Mouse (Mus musculus) megakaryocyte, embryonic 14.5 days (primary cell): Measurements from ENCODE around the gene Prdm12. TPM values are rescaled to one million over a fixed set of nuclear protein-coding genes. Genes with fewer than 3 reads are reported as not detected.

ENCODE experiments used
- H3K27me3 ChIP-seq: replicated peaks from 2 replicates; pipeline ENCODE3; 2012; ENCODE audit warnings: inconsistent platforms
- H3K36me3 ChIP-seq: replicated peaks from 2 replicates; pipeline ENCODE3; 2012; ENCODE audit warnings: low read length, inconsistent platforms, mixed read lengths
- H3K4me1 ChIP-seq: 2 replicates; pipeline ENCODE4 v1.6.1; 2012; ENCODE audit warnings: inconsistent platforms
- H3K4me3 ChIP-seq: replicated peaks from 2 replicates; pipeline ENCODE3; 2012; ENCODE audit warnings: moderate library complexity, mild to moderate bottlenecking, inconsistent platforms
- H3K9me3 ChIP-seq: 2 replicates; pipeline ENCODE4 v1.6.1; 2012; ENCODE audit warnings: inconsistent platforms
- FLI1 ChIP-seq: IDR thresholded peaks from 2 replicates; pipeline ENCODE4 v1.6.1; 2012; ENCODE audit warnings: low read length, inconsistent platforms, mixed read lengths
- GATA1 ChIP-seq: IDR thresholded peaks from 3 replicates; pipeline ENCODE4 v1.6.1; 2012; ENCODE audit warnings: mixed read lengths, low read length, inconsistent platforms, borderline replicate concordance
- polyA plus RNA-seq: library from polyadenylated mRNA; stranded (reverse); fragments of >175 nt; gene quantifications from 2 replicates; pipeline ENCODE4 v1.2.3, GENCODE M21; 2012; ENCODE audit warnings: low replicate concordance; ENCODE audit not compliant: insufficient read depth

Gene Prdm12
- polyA plus RNA-seq = not detected in 2 replicates

DNA sequence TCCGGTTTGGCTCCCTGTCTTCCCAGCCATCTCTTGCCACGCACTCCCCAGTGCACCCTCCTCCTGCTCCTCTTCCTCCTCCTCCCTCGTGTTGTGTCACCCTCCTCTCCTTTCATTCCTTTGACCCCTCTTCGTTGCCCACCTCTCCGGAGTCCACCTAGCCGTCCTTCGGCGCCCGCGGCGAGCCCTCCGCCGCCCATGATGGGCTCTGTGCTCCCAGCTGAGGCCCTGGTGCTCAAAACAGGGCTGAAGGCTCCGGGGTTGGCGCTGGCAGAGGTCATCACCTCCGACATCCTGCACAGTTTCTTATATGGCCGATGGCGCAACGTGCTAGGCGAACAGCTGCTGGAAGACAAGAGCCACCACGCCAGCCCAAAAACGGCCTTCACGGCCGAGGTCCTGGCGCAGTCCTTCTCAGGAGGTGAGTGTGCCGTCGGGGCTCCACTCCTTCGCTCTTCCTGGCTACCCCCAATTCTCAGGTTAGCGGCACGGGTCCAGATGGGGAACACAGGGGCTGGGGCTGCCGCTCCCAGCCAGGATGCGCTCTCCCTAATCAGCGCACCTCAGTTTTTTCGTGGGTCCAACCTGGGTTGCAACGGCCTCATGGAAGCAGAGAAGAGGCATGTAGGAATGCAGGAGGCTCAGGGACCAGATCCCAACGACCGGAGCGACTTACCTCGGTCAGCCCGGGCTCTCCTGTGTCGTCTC, at the start of gene Prdm12:
Prdm12 (plus strand) TSS at position 137 of the 708 bp plus-strand sequence.
- Histone ChIP-seq H3K4me3 (no peak within 1 kb of the TSS), H3K27me3 (peaks cover 100% of the 10 kb centered on the region), H3K36me3 (no peaks in the 10 kb centered on the region), H3K9me3 (no peaks in the 10 kb centered on the region), H3K4me1 (peaks cover 44% of the 10 kb centered on the region)
- no peak for TF ChIP-seq FLI1
- TF ChIP-seq GATA1 = no peak

DNA sequence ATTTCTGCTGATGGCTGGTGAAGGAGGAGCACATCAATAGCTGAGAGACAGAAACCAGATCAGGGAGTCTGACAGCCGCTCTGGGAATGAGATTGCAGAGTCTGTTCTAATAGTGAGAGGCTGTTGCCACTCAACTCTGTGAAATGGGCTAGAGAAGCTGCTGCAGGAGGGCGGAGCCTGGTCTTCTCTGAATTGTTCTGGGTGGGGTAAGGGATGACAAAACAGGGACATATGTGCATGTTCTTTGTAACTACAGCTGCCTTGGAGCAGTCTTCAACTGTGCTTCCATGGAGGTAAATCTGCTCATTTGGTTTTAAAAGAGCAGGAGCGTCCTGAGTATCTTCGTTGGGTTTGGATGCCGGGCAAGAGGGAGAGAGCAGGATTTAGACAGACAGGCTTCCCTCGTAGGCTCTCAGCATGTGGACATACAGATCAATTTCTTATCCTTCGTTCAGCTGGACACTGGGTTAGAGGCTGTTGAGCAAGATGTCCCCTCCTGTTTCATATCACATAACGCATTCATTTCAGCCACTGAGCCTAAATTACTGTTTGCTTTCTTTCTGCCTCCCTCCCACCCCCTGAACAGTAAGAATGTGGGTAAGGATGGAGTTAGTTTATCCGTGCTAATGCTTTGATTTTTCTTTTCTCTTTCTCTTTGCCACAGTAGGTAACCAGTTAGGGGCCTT, 47.9 kb upstream of the Prdm12 start:
- peaks cover 86% of the 10 kb centered on the region for H3K36me3 ChIP-seq
- peaks cover 42% of the 10 kb centered on the region for H3K4me1 ChIP-seq
- H3K9me3 ChIP-seq = no peaks in the 10 kb centered on the region
- no peaks in the 10 kb centered on the region for H3K27me3 ChIP-seq
- no peak overlapping the region for H3K4me3 ChIP-seq
- TF ChIP-seq GATA1 = no peak
- TF ChIP-seq FLI1 = no peak

DNA sequence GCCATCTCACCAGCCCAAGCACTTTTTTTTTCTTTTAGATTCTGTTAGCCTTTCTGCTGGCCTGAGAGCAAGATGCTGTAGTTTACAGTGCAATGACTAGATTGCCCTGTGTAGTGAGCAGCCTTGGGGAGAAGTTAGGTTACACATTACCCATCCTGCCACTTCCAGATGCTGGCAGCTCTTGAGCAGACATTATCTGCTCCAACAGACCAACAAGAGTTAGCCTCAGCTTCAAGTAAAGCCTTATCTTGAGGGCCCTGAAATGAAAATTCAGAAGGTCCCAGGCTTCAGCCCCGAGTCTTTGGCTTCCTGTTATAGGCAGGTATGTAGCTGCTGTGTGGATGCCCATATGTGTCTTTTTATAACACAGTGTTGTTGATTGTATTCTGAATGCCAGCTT, 32.3 kb upstream of the Prdm12 start:
- TF ChIP-seq FLI1 (no peak), GATA1 (no peak)
- Histone ChIP-seq H3K9me3 (no peaks in the 10 kb centered on the region), H3K36me3 (peaks cover 97% of the 10 kb centered on the region), H3K27me3 (no peaks in the 10 kb centered on the region), H3K4me3 (no peak overlapping the region), H3K4me1 (peaks cover 26% of the 10 kb centered on the region)

DNA sequence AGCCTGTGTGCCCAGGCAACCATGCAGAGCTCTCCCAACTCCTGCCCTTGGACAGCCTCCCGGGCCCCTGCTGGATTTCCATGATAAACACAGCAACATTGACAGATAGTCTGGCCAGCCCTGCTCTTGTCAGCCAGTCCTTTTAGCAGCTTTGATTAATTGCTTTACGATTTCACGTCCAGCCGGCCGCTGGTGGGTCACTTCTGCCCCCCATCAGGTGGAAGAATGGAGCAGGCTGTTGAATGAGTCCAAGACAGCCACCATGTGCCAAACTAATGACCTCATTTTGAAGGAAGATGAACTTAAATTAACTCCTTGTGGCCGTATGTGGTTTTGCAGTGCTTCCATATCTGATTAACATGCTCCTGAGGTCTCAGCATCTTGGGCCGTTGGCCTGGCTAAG, 30.0 kb upstream of the Prdm12 start:
- no peaks in the 10 kb centered on the region for H3K9me3 ChIP-seq
- TF ChIP-seq GATA1 (no peak), FLI1 (no peak)
- H3K4me3 ChIP-seq = no peak overlapping the region
- peaks cover 26% of the 10 kb centered on the region for H3K4me1 ChIP-seq
- no peaks in the 10 kb centered on the region for H3K27me3 ChIP-seq
- peaks cover 98% of the 10 kb centered on the region for H3K36me3 ChIP-seq

DNA sequence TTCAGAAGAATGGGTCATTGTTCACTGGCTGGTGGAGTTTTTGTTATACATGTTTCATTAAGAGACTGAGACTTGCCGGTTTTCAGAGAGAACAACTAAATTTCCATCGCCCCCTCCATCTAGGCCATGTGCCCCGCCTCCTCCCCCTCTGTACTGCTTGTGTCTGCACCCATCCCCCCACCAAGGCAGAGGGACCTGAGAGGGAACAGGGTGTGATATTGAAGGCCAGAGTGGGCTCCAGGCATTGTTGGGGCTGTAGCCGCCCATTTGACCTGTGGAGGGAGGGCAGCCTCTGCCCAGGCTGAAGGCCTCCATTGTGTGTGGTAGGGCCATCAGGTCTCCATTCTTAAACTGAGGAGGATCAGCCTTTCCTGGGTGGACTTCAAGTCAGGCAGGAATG, 28.9 kb upstream of the Prdm12 start:
- H3K4me3 ChIP-seq = no peak overlapping the region
- no peaks in the 10 kb centered on the region for H3K27me3 ChIP-seq
- peaks cover 26% of the 10 kb centered on the region for H3K4me1 ChIP-seq
- peaks cover 98% of the 10 kb centered on the region for H3K36me3 ChIP-seq
- no peak for TF ChIP-seq GATA1
- no peak for TF ChIP-seq FLI1
- H3K9me3 ChIP-seq = no peaks in the 10 kb centered on the region

DNA sequence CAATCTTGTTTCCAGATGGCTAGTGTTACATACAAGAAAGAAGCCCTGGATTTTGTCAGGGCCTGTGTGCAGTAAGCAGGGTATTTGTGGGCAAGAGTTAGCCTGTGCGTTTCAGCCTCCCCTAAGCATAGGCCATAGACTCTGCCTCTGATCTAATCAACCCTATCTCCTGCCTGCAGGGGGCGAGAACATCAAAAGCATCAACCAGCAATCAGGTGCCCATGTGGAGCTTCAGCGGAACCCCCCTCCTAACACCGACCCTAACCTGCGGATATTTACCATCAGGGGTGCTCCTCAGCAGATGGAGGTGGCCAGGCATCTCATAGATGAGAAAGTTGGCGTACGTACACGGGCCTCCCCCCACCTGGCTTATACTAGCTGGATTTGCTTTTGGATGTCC, 28.4 kb upstream of the Prdm12 start:
- H3K9me3 ChIP-seq = no peaks in the 10 kb centered on the region
- no peak for TF ChIP-seq FLI1
- TF ChIP-seq GATA1 = no peak
- H3K36me3 ChIP-seq = peaks cover 97% of the 10 kb centered on the region
- H3K4me1 ChIP-seq = peaks cover 24% of the 10 kb centered on the region
- H3K27me3 ChIP-seq = no peaks in the 10 kb centered on the region
- H3K4me3 ChIP-seq = no peak overlapping the region

DNA sequence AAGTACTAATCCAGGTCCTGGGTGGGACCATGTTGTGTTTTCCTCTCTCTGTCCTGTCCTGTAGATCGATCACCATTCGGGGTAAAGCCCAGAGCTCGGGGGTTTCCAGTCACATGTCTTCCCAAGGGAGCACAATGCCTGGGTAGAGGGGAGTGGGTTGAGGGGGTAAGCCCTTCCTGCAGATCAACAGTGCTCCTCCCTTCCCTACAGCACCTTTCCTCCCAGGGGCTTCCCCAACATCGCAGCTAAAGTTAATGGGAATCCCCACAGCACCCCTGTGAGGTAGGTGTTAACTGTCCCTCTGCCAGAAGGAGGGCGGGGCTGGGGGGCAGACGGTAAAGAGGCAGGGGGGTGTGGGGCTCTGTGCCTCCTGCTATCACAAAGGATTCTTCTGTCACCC, 27.2 kb upstream of the Prdm12 start:
- H3K36me3 ChIP-seq = peaks cover 93% of the 10 kb centered on the region
- TF ChIP-seq GATA1 (no peak), FLI1 (no peak)
- no peak overlapping the region for H3K4me3 ChIP-seq
- H3K9me3 ChIP-seq = no peaks in the 10 kb centered on the region
- peaks cover 15% of the 10 kb centered on the region for H3K4me1 ChIP-seq
- H3K27me3 ChIP-seq = no peaks in the 10 kb centered on the region

DNA sequence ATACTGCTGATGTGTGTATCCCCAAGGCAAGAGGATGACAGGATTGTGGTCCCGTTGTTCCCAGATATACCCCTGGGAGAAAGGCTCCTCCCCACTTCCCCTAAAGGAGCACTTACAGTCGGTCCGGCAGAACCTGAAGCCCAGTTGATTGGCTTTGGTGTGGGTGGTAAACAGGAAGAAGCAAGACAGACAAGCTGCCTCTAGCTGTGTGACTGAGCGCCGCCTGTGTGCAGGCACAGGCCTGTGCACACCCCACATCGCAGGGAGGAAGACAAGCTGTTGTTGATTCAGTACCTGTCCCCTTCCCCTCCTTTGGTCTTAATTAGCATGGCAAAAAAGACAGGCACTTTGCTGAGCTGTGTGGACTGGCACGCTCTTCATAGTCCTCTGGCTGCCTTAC, 26.1 kb upstream of the Prdm12 start:
- no peak for TF ChIP-seq GATA1
- TF ChIP-seq FLI1 = no peak
- no peaks in the 10 kb centered on the region for H3K9me3 ChIP-seq
- H3K27me3 ChIP-seq = no peaks in the 10 kb centered on the region
- H3K4me3 ChIP-seq = no peak overlapping the region
- H3K4me1 ChIP-seq = peaks cover 5% of the 10 kb centered on the region; the same call in 1 of the 2 replicates
- peaks cover 90% of the 10 kb centered on the region for H3K36me3 ChIP-seq

DNA sequence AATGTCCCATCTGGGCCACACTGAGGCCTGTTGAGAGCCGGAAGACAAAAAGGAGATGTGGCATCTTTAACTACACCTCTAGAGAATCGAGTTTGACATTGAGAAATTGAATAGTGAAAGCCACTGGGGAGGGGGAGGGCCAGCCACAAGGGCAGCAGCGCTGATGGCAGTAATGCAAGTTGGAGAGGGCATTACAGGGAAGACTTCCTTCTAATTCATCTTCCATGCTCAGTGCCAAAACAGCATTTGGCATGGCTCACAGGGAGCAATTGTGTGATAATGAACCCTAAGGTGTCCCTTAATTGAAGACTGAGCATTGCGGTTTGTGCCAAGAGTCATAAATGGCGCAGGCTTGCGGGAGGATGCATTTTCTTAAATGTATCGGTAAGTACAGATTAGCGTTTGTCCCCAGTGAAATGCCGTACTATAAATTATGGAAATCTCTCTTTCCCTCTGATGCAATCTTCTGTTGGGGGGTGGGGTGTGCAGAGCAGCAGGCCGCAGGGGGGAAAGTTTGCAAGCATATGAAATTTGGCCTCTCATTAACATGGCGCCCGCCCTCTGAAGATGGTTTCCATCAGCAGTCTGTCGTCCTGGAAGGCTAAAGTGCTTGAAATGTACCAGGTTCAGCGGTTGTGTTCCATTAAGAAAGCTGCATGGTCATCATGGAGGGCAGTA, 21.2 kb upstream of the Prdm12 start:
- Histone ChIP-seq H3K4me3 (no peak overlapping the region), H3K27me3 (peaks cover 23% of the 10 kb centered on the region), H3K36me3 (peaks cover 42% of the 10 kb centered on the region), H3K4me1 (no peaks in the 10 kb centered on the region), H3K9me3 (peaks cover 12% of the 10 kb centered on the region)
- no peak for TF ChIP-seq GATA1
- TF ChIP-seq FLI1 = no peak

DNA sequence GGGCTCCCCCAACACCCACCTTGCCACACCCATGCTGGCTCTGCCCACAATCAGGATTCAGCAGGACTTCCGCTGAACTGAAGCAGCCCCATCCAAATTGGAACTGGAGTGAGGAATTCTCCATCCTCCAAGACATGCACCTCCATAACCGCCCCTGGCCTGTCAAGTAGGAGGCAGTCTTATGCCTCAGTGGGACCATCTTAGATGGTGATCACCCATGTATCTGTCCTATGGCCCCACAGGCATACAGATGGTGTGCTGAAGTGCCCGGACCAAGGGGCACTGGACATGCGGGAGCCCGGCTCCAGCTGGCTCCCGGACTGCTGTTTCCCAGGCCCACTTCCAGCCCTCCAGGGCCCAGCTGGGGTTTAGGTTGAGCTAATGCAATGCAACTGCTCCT, 20.6 kb upstream of the Prdm12 start:
- H3K36me3 ChIP-seq = peaks cover 36% of the 10 kb centered on the region
- no peaks in the 10 kb centered on the region for H3K4me1 ChIP-seq
- peaks cover 28% of the 10 kb centered on the region for H3K27me3 ChIP-seq
- no peak overlapping the region for H3K4me3 ChIP-seq
- H3K9me3 ChIP-seq = peaks cover 17% of the 10 kb centered on the region
- TF ChIP-seq GATA1 = no peak
- TF ChIP-seq FLI1 = no peak
